Mouse (Mus musculus) erythroblast, embryonic 14.5 days (primary cell): ENCODE results near the gene Tpm4. TPM values are rescaled to one million over a fixed set of nuclear protein-coding genes. Genes with fewer than 3 reads are reported as not detected.
A peak's percentile ranks its signal among the peaks of the same experiment; 100 is the strongest.
"Not testable (repeated sequence)": the region's sequence is repeated elsewhere in the genome, so short reads cannot be mapped to it uniquely, and the experiment has no call there.

Experiments
- H3K27me3 ChIP-seq: 2 replicates; pipeline ENCODE4 v1.6.1; 2012; ENCODE audit warnings: inconsistent platforms; ENCODE audit not compliant: control insufficient read depth
- H3K36me3 ChIP-seq: 2 replicates; pipeline ENCODE4 v1.6.1; 2012; ENCODE audit warnings: mild to moderate bottlenecking, inconsistent platforms; ENCODE audit not compliant: control insufficient read depth
- H3K4me1 ChIP-seq: 2 replicates; pipeline ENCODE4 v1.6.1; 2012; ENCODE audit warnings: inconsistent platforms; ENCODE audit not compliant: control insufficient read depth
- H3K4me3 ChIP-seq: replicated peaks from 2 replicates; pipeline ENCODE3; 2012; ENCODE audit warnings: moderate library complexity, mild to moderate bottlenecking, inconsistent platforms
- H3K9me3 ChIP-seq: 2 replicates; pipeline ENCODE4 v1.6.1; 2012; ENCODE audit warnings: low read length, inconsistent platforms, mixed read lengths; ENCODE audit not compliant: control insufficient read depth
- GATA1 ChIP-seq: IDR thresholded peaks from 2 replicates; pipeline ENCODE4 v1.6.1; 2012; ENCODE audit warnings: low read length, inconsistent platforms, mixed read lengths
- TAL1 ChIP-seq: IDR thresholded peaks from 3 replicates; pipeline ENCODE4 v1.6.1; 2012; ENCODE audit warnings: low read length, inconsistent platforms, mixed read lengths
- polyA plus RNA-seq: library from polyadenylated mRNA; stranded (reverse); fragments of >175 nt; gene quantifications from 2 replicates; pipeline ENCODE4 v1.2.3, GENCODE M21; 2012

Tpm4 gene
- polyA plus RNA-seq, result 0.21 and 0.24 TPM in 2 replicates

- H3K9me3 ChIP-seq, result no peaks in the 10 kb centered on the region
- no peaks in the 10 kb centered on the region; the same call in 1 of the 2 replicates for H3K36me3 ChIP-seq
- H3K4me1 ChIP-seq, result peaks cover 4% of the 10 kb centered on the region; the same call in 1 of the 2 replicates
- H3K27me3 ChIP-seq, result peaks cover 56% of the 10 kb centered on the region
- H3K4me3 ChIP-seq, result peak within 1 kb of the TSS; percentile 61
- no peak for TF ChIP-seq TAL1
Observed at GRCm38 (mm10) chr8:72134756-72135445, at the start of gene Tpm4. Gene Tpm4 (plus strand): TSS chr8:72134975.

GRCm38 (mm10) chr8:72087611-72088010 lies 47.2 kb upstream of the Tpm4 start:
- H3K36me3 ChIP-seq, H3K4me1 ChIP-seq, H3K9me3 ChIP-seq, H3K4me3 ChIP-seq, H3K27me3 ChIP-seq: not testable (repeated sequence)

- not testable (repeated sequence) for H3K4me3 ChIP-seq, H3K36me3 ChIP-seq, H3K4me1 ChIP-seq, H3K27me3 ChIP-seq, H3K9me3 ChIP-seq
Observed at GRCm38 (mm10) chr8:72096721-72097120, 38.1 kb upstream of the Tpm4 start.

- not testable (repeated sequence) for H3K9me3 ChIP-seq, H3K4me1 ChIP-seq, H3K36me3 ChIP-seq, H3K4me3 ChIP-seq, H3K27me3 ChIP-seq
Observed at GRCm38 (mm10) chr8:72099377-72100103, 35.2 kb upstream of the Tpm4 start.

- TF ChIP-seq GATA1 (no peak), TAL1 (no peak)
Observed at GRCm38 (mm10) chr8:72105165-72105564, 29.6 kb upstream of the Tpm4 start.

GRCm38 (mm10) chr8:72106740-72107139 lies 28.0 kb upstream of the Tpm4 start, which contains the start of gene Olfr374:
Gene Olfr374 (plus strand): TSS chr8:72107040.
- Histone ChIP-seq H3K4me3 (no peak within 1 kb of the TSS), H3K27me3 (no peaks in the 10 kb centered on the region), H3K9me3 (no peaks in the 10 kb centered on the region), H3K4me1 (no peaks in the 10 kb centered on the region), H3K36me3 (no peaks in the 10 kb centered on the region)
- TF ChIP-seq TAL1 (no peak), GATA1 (no peak)

More at GRCm38 (mm10) chr8:72105165-72105564, 29.6 kb upstream of the Tpm4 start:
- Histone ChIP-seq H3K4me3 (no peak overlapping the region), H3K4me1 (no peaks in the 10 kb centered on the region), H3K27me3 (no peaks in the 10 kb centered on the region), H3K9me3 (no peaks in the 10 kb centered on the region), H3K36me3 (no peaks in the 10 kb centered on the region)

- Histone ChIP-seq H3K36me3 (no peaks in the 10 kb centered on the region), H3K9me3 (peaks cover 2% of the 10 kb centered on the region; the same call in 1 of the 2 replicates), H3K4me1 (no peaks in the 10 kb centered on the region), H3K4me3 (no peak overlapping the region), H3K27me3 (no peaks in the 10 kb centered on the region)
- TF ChIP-seq TAL1, result no peak
- no peak for TF ChIP-seq GATA1
Observed at GRCm38 (mm10) chr8:72110876-72111275, 23.9 kb upstream of the Tpm4 start.

GRCm38 (mm10) chr8:72112486-72112885 lies 22.3 kb upstream of the Tpm4 start:
- no peaks in the 10 kb centered on the region for H3K36me3 ChIP-seq
- H3K9me3 ChIP-seq, result peaks cover 2% of the 10 kb centered on the region; the same call in 1 of the 2 replicates
- no peak overlapping the region for H3K4me3 ChIP-seq
- H3K4me1 ChIP-seq, result no peaks in the 10 kb centered on the region
- H3K27me3 ChIP-seq, result no peaks in the 10 kb centered on the region
- no peak for TF ChIP-seq GATA1
- TF ChIP-seq TAL1, result no peak

- no peaks in the 10 kb centered on the region for H3K27me3 ChIP-seq
- H3K36me3 ChIP-seq, result no peaks in the 10 kb centered on the region
- peaks cover 2% of the 10 kb centered on the region; the same call in 1 of the 2 replicates for H3K9me3 ChIP-seq
- TF ChIP-seq TAL1 (no peak), GATA1 (no peak)
- H3K4me3 ChIP-seq, result no peak overlapping the region
- H3K4me1 ChIP-seq, result no peaks in the 10 kb centered on the region
Observed at GRCm38 (mm10) chr8:72115202-72115601, 19.6 kb upstream of the Tpm4 start.
